Mouse (Mus musculus): ENCODE results near the gene Slc6a17.

DNA sequence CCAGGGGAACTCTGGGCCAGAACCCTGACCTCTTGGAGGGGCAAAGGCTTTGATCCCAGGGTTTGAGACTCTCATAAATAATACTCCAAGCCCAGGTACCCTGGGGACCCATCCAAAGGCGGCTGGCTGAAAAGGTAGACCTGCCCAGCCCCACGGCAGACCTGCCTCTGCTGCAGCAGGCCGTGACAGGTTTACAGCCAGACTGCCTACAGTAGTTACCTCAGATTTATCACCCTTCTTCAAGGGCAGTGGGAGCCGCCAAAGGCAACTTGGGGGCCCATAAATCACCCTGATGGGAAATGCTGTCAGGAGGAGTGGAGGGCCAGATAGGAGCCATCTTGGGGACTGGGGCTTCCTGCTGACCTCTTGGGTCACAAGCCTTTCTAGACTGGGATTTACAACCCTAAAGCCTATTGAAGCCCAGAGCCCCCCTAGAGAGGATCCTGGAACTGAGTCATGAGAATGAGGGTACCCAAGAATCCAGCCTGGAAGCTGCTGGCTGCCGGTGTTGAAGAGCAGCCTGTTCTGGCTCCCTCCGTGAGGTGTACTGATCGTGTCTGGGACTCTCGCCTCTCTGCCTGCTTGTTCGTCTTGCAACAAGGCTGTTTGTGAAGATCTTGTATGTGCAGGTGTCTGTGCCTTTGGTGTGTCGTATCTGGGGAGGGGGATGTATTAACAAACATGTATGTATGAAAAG, 28.0 kb upstream of the Slc6a17 start:
- no peak for TF ChIP-seq CTCF (IDR thresholded peaks at IDR 0.05; ENCODE audit: low read depth, low read length)
- no peak for TF ChIP-seq POLR2AphosphoS5 (IDR thresholded peaks at IDR 0.05; ENCODE audit: insufficient replicate concordance, low read depth, low read length)
- TF ChIP-seq TAL1 (conservative IDR thresholded peaks at IDR 0.05; ENCODE audit: low read depth, low read length) = no peak

All from G1E (cell line).